Mouse (Mus musculus) stomach, embryonic 16.5 days (tissue): Measurements from ENCODE around the gene Gm42669. TPM values are rescaled to one million over a fixed set of nuclear protein-coding genes. Genes with fewer than 3 reads are reported as not detected.

Experiments
- ATAC-seq: fragments of 200-750 bp; cut with Nextera tagmentation; 2 replicates; pipeline ENCODE4 v1.8.0; 2017; ENCODE audit warnings: moderate number of reproducible peaks, moderate TSS enrichment; ENCODE audit not compliant: insufficient read depth, low FRiP score
- H3K27ac ChIP-seq: fragments of 300-500 bp; sonication (generic); 2 replicates; pipeline ENCODE4 v1.5.1; 2014; ENCODE audit warnings: low read length
- H3K27me3 ChIP-seq: fragments of 300-500 bp; sonication (generic); 2 replicates; pipeline ENCODE4 v1.6.1; 2014; ENCODE audit warnings: low read length, control low read depth, mixed read lengths; ENCODE audit not compliant: control insufficient read depth, insufficient read depth
- H3K36me3 ChIP-seq: fragments of 300-500 bp; sonication (generic); 2 replicates; pipeline ENCODE4 v1.6.1; 2014; ENCODE audit warnings: low read length; ENCODE audit not compliant: control insufficient read depth, insufficient read depth
- H3K4me1 ChIP-seq: fragments of 300-500 bp; sonication (generic); 2 replicates; pipeline ENCODE4 v1.6.1; 2014; ENCODE audit warnings: low read length, control low read depth, mixed read lengths; ENCODE audit not compliant: control insufficient read depth, insufficient read depth
- H3K4me2 ChIP-seq: fragments of 300-500 bp; sonication (generic); 2 replicates; pipeline ENCODE4 v1.6.1; 2014; ENCODE audit warnings: low read depth, low read length, mixed read lengths
- H3K4me3 ChIP-seq: fragments of 300-500 bp; sonication (generic); replicated peaks from 2 replicates; pipeline ENCODE4 v1.5.1; 2014; ENCODE audit warnings: mild to moderate bottlenecking, low read length
- H3K9ac ChIP-seq: fragments of 300-500 bp; sonication (generic); 2 replicates; pipeline ENCODE4 v1.6.1; 2014; ENCODE audit warnings: low read length
- H3K9me3 ChIP-seq: fragments of 300-500 bp; sonication (generic); replicated peaks from 2 replicates; pipeline ENCODE4 v1.6.1; 2016; ENCODE audit warnings: low read length, control low read depth; ENCODE audit not compliant: control insufficient read depth
- WGBS: fragments of 180-500 bp; shearing (Covaris S2); extraction: QIAGEN DNeasy Blood & Tissue Kit; methylation state at CpG from one replicate; pipeline ENCODE4 v1.1.7; 2014; 5-methylcytosine and 5-hydroxymethylcytosine counted together
- polyA plus RNA-seq: library from polyadenylated mRNA; unstranded; fragments of >200 nt; fragmentation: Nextera tagmentation; extraction: Ambion mirVana; gene quantifications from 2 replicates; pipeline ENCODE4 v1.2.1, GENCODE M21; 2015

Gene Gm42669
- polyA plus RNA-seq, 1 experiment from 2014 or later = 0.46 TPM

GRCm38 (mm10) chr5:107494759-107495158, 12.7 kb upstream of the Gm42669 start:
- no peak for ATAC-seq
- no peak overlapping the region for H3K27ac ChIP-seq
- H3K4me3 ChIP-seq = no peak overlapping the region
- no peak overlapping the region for H3K9ac ChIP-seq
- no peaks in the 10 kb centered on the region for H3K4me1 ChIP-seq
- H3K4me2 ChIP-seq = no peak overlapping the region
- no peaks in the 10 kb centered on the region; the same call in 1 of the 2 replicates for H3K36me3 ChIP-seq
- no peaks in the 10 kb centered on the region for H3K9me3 ChIP-seq
- 94% methylated on average over 5 of the region's 5 CpGs for WGBS
- H3K27me3 ChIP-seq = no peaks in the 10 kb centered on the region

DNA sequence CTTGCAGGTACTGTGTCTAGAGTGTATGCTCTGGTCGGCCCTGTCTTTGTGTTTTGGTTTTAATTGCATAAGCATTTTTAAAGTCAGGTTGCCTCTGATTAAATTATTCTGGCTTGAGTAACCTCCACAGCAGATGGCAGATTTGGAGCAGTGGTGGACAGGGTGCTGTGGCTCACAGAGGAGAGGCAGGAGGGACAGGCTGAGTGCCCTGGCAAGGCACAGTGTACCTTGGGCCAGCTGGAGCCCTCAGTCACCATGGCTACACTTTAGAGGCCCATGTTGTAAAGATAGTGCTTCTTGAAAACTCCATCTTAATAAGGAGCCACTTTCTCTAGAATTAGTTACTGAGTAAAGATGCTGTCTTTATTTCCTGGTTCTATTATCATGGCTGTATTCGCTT, 11.4 kb upstream of the Gm42669 start:
- H3K9me3 ChIP-seq = no peaks in the 10 kb centered on the region
- 88% methylated on average over 2 of the region's 2 CpGs for WGBS
- H3K36me3 ChIP-seq = no peaks in the 10 kb centered on the region; the same call in 1 of the 2 replicates
- H3K27ac ChIP-seq = no peak overlapping the region
- H3K4me1 ChIP-seq = no peaks in the 10 kb centered on the region
- H3K4me2 ChIP-seq = no peak overlapping the region
- no peaks in the 10 kb centered on the region for H3K27me3 ChIP-seq
- no peak overlapping the region for H3K9ac ChIP-seq
- no peak overlapping the region for H3K4me3 ChIP-seq
- ATAC-seq = no peak

DNA sequence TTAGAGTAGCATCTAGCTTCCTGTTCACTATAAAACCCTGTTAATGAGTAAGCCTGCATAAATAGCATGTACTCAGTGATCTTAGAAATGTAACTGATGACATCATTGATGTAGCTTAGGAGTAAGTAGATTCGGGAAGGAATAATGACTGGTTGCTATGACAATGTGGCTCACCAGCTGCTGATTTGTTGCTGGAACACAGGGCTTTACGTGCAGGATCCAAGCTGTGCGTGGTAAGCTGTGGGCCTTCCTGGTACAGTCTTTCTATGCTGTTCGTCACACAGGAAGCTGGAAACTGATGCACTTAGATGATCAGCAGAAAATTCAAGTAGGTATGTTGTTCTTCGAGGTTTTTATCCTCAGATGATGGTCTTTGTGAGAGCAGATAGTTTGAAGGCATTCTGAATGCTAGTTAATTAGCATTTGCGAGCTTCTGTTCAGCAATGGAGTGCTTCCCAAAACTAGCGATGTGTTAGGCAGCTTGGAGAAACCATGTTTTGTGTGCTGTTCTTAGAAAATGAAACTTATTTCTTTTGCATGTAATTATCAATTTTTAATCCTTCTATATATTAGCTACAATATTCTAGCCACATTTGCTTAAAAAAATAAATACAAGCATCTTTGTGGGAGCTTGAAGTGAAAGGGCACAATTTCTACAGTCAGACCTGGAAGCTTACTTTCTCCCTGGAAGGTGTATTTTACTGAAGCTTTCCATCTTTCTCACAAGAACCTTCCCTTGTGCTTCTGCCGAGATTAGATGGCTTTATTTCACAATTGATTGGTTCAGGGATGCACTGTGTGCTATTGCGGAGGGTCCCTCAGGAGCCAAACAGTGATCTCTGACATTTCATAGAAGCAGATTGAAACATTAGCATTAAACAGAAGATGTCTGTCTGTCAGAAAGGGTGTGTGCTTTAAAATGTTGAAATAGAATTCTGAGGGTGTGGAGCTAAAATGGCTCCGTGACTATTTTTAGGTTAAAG, 9.6 kb upstream of the Gm42669 start:
- ATAC-seq = no peak; the same call in 1 of the 2 replicates
- H3K4me3 ChIP-seq = no peak overlapping the region
- H3K36me3 ChIP-seq = no peaks in the 10 kb centered on the region
- no peak overlapping the region for H3K27ac ChIP-seq
- H3K4me1 ChIP-seq = no peaks in the 10 kb centered on the region
- no peaks in the 10 kb centered on the region for H3K27me3 ChIP-seq
- H3K9ac ChIP-seq = no peak overlapping the region
- no peak overlapping the region for H3K4me2 ChIP-seq
- WGBS = 67% methylated on average over 10 of the region's 10 CpGs
- no peaks in the 10 kb centered on the region for H3K9me3 ChIP-seq

DNA sequence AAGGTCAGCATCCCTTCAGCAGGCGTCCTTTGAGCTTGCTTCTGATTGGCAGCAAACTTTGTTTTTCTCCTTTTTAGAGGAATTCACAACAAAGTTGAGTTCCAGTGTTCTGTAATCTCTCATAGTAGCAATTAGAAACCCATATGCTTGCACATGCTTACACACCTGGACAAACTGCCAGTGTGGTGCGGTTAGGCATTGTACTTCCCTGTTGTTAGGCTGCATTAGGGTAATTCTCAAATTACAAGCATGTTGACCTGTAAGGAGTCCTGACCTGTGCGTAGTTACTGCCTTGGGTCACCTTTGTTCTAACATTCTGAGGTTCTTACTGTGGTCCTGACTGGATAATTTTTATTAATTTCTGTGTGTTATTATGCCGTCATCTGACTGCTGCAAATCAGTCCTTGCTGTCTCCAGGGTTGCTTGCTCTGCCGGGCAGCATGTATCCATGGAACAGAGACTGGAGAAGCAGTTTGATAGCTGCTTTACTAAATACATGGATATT, 8.6 kb upstream of the Gm42669 start:
- no peaks in the 10 kb centered on the region for H3K36me3 ChIP-seq
- ATAC-seq = no peak
- no peak overlapping the region for H3K9ac ChIP-seq
- no peak overlapping the region for H3K4me3 ChIP-seq
- 59% methylated on average over 5 of the region's 5 CpGs for WGBS
- H3K4me2 ChIP-seq = no peak overlapping the region
- no peak overlapping the region; the same call in 1 of the 2 replicates for H3K27ac ChIP-seq
- H3K4me1 ChIP-seq = no peaks in the 10 kb centered on the region
- no peaks in the 10 kb centered on the region for H3K27me3 ChIP-seq
- no peaks in the 10 kb centered on the region for H3K9me3 ChIP-seq

GRCm38 (mm10) chr5:107499891-107500535, 7.4 kb upstream of the Gm42669 start:
- H3K36me3 ChIP-seq = no peaks in the 10 kb centered on the region
- H3K9me3 ChIP-seq = no peaks in the 10 kb centered on the region
- no peaks in the 10 kb centered on the region for H3K27me3 ChIP-seq
- no peak overlapping the region for H3K4me3 ChIP-seq
- no peak overlapping the region for H3K27ac ChIP-seq
- no peak overlapping the region for H3K4me2 ChIP-seq
- ATAC-seq = no peak
- no peak overlapping the region for H3K9ac ChIP-seq
- WGBS = 79% methylated on average over 5 of the region's 5 CpGs
- H3K4me1 ChIP-seq = no peaks in the 10 kb centered on the region

GRCm38 (mm10) chr5:107500741-107501140, 6.7 kb upstream of the Gm42669 start:
- WGBS = 75% methylated on average over 1 of the region's 1 CpGs
- no peak overlapping the region for H3K4me3 ChIP-seq
- no peak overlapping the region for H3K4me2 ChIP-seq
- H3K36me3 ChIP-seq = no peaks in the 10 kb centered on the region
- H3K27me3 ChIP-seq = no peaks in the 10 kb centered on the region
- H3K9ac ChIP-seq = no peak overlapping the region
- no peak overlapping the region for H3K27ac ChIP-seq
- no peaks in the 10 kb centered on the region for H3K4me1 ChIP-seq
- ATAC-seq = no peak
- no peaks in the 10 kb centered on the region for H3K9me3 ChIP-seq

DNA sequence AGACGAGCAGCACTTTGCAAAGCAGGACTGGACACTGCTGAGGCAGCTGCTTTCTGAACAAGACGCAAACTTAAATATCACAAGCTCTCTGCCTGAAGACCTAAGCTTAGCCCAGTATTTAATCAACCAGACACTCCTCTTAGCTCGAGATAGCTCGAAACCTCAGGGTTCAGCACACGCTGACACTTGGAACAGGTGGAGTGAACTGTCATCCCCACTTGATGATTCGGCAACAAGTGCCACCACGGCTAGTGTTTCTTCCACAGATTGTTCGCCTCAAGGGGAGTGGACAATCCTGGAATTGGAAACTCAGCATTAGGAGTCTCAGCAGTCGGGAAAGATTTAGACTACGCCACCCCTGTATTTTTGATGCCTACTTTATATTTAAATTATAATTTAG, 3.1 kb downstream of the Gm42669 start:
- Histone ChIP-seq H3K9me3 (no peaks in the 10 kb centered on the region), H3K27ac (no peak overlapping the region), H3K4me1 (no peaks in the 10 kb centered on the region), H3K36me3 (no peaks in the 10 kb centered on the region), H3K4me2 (no peak overlapping the region), H3K9ac (no peak overlapping the region), H3K4me3 (no peak overlapping the region), H3K27me3 (no peaks in the 10 kb centered on the region)
- no peak for ATAC-seq
- 85% methylated on average over 10 of the region's 10 CpGs for WGBS

- no peak overlapping the region for H3K4me3 ChIP-seq
- H3K4me1 ChIP-seq = no peaks in the 10 kb centered on the region
- H3K9ac ChIP-seq = no peak overlapping the region
- no peak for ATAC-seq
- H3K36me3 ChIP-seq = no peaks in the 10 kb centered on the region
- no peaks in the 10 kb centered on the region for H3K27me3 ChIP-seq
- no peak overlapping the region for H3K4me2 ChIP-seq
- 39% methylated on average over 2 of the region's 2 CpGs for WGBS
- H3K9me3 ChIP-seq = no peaks in the 10 kb centered on the region
- no peak overlapping the region for H3K27ac ChIP-seq
These were observed 3.9 kb downstream of the Gm42669 start for GRCm38 (mm10) chr5:107511326-107511725.

GRCm38 (mm10) chr5:107513583-107513982, 6.2 kb downstream of the Gm42669 start:
- no peaks in the 10 kb centered on the region for H3K4me1 ChIP-seq
- ATAC-seq = no peak
- WGBS = 46% methylated on average over 7 of the region's 7 CpGs
- H3K9ac ChIP-seq = no peak overlapping the region
- no peak overlapping the region for H3K27ac ChIP-seq
- no peaks in the 10 kb centered on the region for H3K27me3 ChIP-seq
- H3K36me3 ChIP-seq = no peaks in the 10 kb centered on the region
- no peak overlapping the region for H3K4me3 ChIP-seq
- H3K9me3 ChIP-seq = no peaks in the 10 kb centered on the region
- no peak overlapping the region for H3K4me2 ChIP-seq
